Mouse (Mus musculus) heart, postnatal 0 days (tissue): Measurements from ENCODE around the gene Slc39a7.

Experiments used
- CTCF ChIP-seq: IDR thresholded peaks from 2 replicates; pipeline ENCODE4 v1.5.1; 2016; ENCODE audit warnings: antibody characterized with exemption, control low read depth, low read depth
- EP300 ChIP-seq: IDR thresholded peaks from 2 replicates; pipeline ENCODE4 v1.6.1; 2016; ENCODE audit warnings: antibody characterized with exemption, low read depth

GRCm38 (mm10) chr17:34079621-34080020, 48.1 kb upstream of the Slc39a7 start:
- TF ChIP-seq CTCF (no peak), EP300 (no peak)
